Mouse (Mus musculus): ENCODE results near the gene Tbc1d7. TPM values are rescaled to one million over a fixed set of nuclear protein-coding genes. Genes with fewer than 3 reads are reported as not detected.

Gene Tbc1d7
- 6.1 TPM for total RNA-seq (2023)

GRCm38 (mm10) chr13:43171020-43171710 lies at the start of gene Tbc1d7:
TSS of gene Tbc1d7 (minus strand) at chr13:43171501.

Other genes starting within 250 kb of the Tbc1d7 start
- 10.2 TPM for gene Gfod1, start 132.7 kb upstream of the Tbc1d7 start, total RNA-seq (2023)
- 12.4 TPM for gene Sirt5, start 194.0 kb upstream of the Tbc1d7 start, total RNA-seq (2023)
- 159 TPM for gene Nol7, start 226.9 kb upstream of the Tbc1d7 start, total RNA-seq (2023)

Measured in CD8-positive naive resting alpha-beta T cell, adult 57 days (primary cell).